Mouse (Mus musculus): ENCODE measurements at regions not wholly inside any gene's neighbourhood (a gene's known extent, or its start where the extent isn't known, plus 50 kb on each side); places are given as distances from the start of the nearest gene placed in this dataset.

DNA sequence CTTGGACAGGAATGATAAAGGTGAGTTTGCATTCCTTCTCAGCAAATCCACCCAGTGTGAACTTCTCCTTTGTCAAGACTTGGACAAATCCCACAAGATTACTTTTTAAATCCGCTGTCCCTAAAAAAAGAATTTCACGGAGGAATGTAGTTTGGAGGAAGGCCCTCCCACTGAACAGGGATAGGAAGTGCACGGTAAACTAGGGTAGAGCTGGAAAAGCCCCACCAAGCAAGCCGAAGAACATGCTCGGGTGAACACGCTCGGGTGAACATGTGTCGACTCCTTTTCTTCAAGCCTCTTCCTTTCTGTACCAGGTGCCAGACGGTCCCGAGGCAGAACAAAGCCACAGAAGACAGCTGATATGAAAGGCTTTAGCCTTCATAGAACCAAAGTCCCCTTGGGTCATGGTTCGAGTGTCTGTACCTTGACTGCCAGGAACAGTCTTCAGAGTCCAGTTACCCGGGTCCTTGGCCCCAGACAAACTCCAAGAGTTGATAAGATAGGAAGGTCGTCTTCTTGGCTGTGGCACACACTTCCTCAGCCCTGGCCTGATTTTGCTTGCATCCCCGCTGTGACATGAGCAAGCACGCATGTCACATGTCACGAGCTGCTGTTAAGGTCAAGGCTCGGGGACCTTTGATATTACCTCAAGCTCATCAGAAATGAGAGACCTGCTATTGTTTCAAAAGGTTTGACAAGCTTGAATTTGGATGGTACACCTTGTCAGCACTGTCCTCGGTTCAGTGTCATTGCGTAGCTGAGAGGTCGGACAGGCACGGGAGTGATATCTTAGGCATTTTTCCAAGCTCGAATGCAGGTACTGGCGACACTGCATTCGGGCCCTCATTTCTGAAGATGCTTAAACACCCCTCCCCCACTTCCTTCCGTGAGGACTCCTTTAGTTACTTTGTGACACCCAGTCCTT is 51.5 kb upstream of the Ryk start:
- no peak for DNase-seq

DNA sequence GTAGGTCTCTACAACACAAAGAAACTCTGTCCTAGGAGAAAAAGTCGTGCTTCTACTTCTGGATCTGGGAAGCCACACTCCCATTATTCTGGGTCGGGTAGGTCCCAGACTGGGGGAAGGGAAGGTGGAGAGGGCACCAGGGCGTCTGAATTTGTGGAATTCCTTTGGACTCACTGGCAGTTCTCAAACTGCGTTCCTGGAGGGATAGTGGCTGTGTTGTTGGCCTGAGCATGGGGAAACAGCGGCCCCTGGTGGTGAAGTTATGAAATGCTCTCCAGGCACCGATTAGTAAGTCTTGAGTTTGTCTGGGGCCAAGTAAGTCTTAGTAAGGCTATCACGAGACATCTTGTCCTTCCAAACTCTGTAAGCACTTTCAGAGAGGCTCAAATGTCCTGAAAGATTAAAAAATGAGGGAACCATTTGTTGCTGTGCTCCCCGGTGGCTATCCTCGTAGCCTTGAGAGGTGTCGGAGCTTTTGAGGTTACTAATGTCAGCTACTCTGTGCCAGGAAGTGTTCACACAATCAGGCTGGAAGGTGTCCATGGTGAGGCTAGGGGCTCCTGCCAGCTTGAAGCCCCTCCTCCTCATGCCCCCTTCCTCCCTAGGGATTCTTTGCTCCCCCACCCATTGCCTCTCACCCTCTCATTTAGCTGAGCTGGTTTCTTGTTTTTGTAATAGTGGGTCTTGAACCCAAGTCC is 50.2 kb upstream of the Ryk start:
- DNase-seq, result peak; percentile 71

Data from cerebellum, adult 11-12 months (tissue).